Mouse (Mus musculus) liver, adult 2 months (tissue): ENCODE measurements around the gene Ahcyl1.

Source experiments
- CTCF ChIP-seq: fragments of 200-500 bp; IDR thresholded peaks from 2 replicates; pipeline ENCODE4 v1.5.1; 2011; ENCODE audit warnings: low read depth, low read length, control low read depth
- POLR2A ChIP-seq: fragments of 200-500 bp; IDR thresholded peaks from 2 replicates; pipeline ENCODE4 v1.6.1; 2011; ENCODE audit warnings: low read length, control low read depth; ENCODE audit not compliant: insufficient read depth; ENCODE audit errors: extremely low read depth

- no peak for TF ChIP-seq CTCF
- no peak for TF ChIP-seq POLR2A
These were observed 47.3 kb upstream of the Ahcyl1 start for GRCm38 (mm10) chr3:107743650-107744049.
